Mouse (Mus musculus) testis, adult 2 months (tissue): ENCODE measurements around the gene Sf3b6.

ENCODE experiments used
- CTCF ChIP-seq: fragments of 200-500 bp; IDR thresholded peaks from 2 replicates; pipeline ENCODE4 v1.5.1; 2012; ENCODE audit warnings: low read depth, mild to moderate bottlenecking, inconsistent platforms, low read length, moderate library complexity; ENCODE audit not compliant: control insufficient read depth, insufficient read depth, insufficient replicate concordance
- POLR2A ChIP-seq: fragments of 200-500 bp; IDR thresholded peaks from 2 replicates; pipeline ENCODE4 v1.6.1; 2012; ENCODE audit warnings: low read depth, mild to moderate bottlenecking, inconsistent platforms, low read length, moderate library complexity; ENCODE audit not compliant: control insufficient read depth

- TF ChIP-seq POLR2A: no peak
- TF ChIP-seq CTCF: no peak
These were observed 39.6 kb upstream of the Sf3b6 start for GRCm38 (mm10) chr12:4777734-4778133.
